Mouse (Mus musculus) layer of hippocampus, adult 2 months (tissue): ENCODE measurements around the gene Olfr487. TPM values are rescaled to one million over a fixed set of nuclear protein-coding genes. Genes with fewer than 3 reads are reported as not detected.
"Not testable (repeated sequence)": the region's sequence is repeated elsewhere in the genome, so short reads cannot be mapped to it uniquely, and the experiment has no call there.

Source experiments
- DNase-seq, 2 experiments: peaks; one replicate each; pipeline ENCODE4 v3.0.0; 2022; ENCODE audit warnings: low spot score in 2 of 2
- H3K27ac ChIP-seq: fragments of 200-600 bp; 2 replicates; pipeline ENCODE4 v1.8.1; 2022
- H3K4me3 ChIP-seq: fragments of 200-600 bp; 2 replicates; pipeline ENCODE4 v1.8.1; 2022; ENCODE audit warnings: mild to moderate bottlenecking
- CTCF ChIP-seq: fragments of 200-600 bp; conservative IDR thresholded peaks from 2 replicates; pipeline ENCODE4 v1.8.1; 2022; ENCODE audit warnings: antibody characterized with exemption, mild to moderate bottlenecking, moderate library complexity
- long read RNA-seq, 2 experiments: library from polyadenylated mRNA; stranded (forward); transcript quantifications; one replicate each; pipeline ENCODE4 v2.0.0; 2021; ENCODE audit warnings: borderline mapping rate in 2 of 2
- total RNA-seq, 2 experiments: library from RNA; stranded (reverse); gene quantifications; 2 replicates each; pipeline ENCODE4 v1.2.3; 2021

Olfr487 gene
- not detected for total RNA-seq
- long read RNA-seq, experiment 1: 0 reads
- long read RNA-seq, experiment 2: 0 reads

- not testable (repeated sequence) for H3K4me3 ChIP-seq, DNase-seq, H3K27ac ChIP-seq
Observed at GRCm38 (mm10) chr7:108214536-108214935, at the start of gene Olfr487. Gene Olfr487, minus strand, starts transcription at chr7:108214636.

- no peak for DNase-seq
- TF ChIP-seq CTCF: no peak
- no peak within 1 kb of the TSS for H3K27ac ChIP-seq
- H3K4me3 ChIP-seq: no peak within 1 kb of the TSS
Observed at GRCm38 (mm10) chr7:108258247-108258646, 43.8 kb upstream of the Olfr487 start, which contains the start of gene Olfr488. Gene Olfr488, minus strand, starts transcription at chr7:108258347.

- H3K4me3 ChIP-seq: no peak overlapping the region
- DNase-seq: no peak
- H3K27ac ChIP-seq: no peak overlapping the region
- no peak for TF ChIP-seq CTCF
Observed at GRCm38 (mm10) chr7:108233551-108233950, 19.1 kb upstream of the Olfr487 start.

- Histone ChIP-seq H3K27ac (no peak overlapping the region), H3K4me3 (no peak overlapping the region)
- DNase-seq: no peak
- TF ChIP-seq CTCF: no peak
Observed at GRCm38 (mm10) chr7:108196938-108197337, 17.5 kb downstream of the Olfr487 start.

GRCm38 (mm10) chr7:108196337-108196736, 18.1 kb downstream of the Olfr487 start:
- H3K27ac ChIP-seq, DNase-seq, H3K4me3 ChIP-seq: not testable (repeated sequence)

GRCm38 (mm10) chr7:108192714-108193113, 21.7 kb downstream of the Olfr487 start:
- DNase-seq, H3K4me3 ChIP-seq, H3K27ac ChIP-seq: not testable (repeated sequence)

GRCm38 (mm10) chr7:108191196-108191595, 23.2 kb downstream of the Olfr487 start:
- H3K27ac ChIP-seq, DNase-seq, H3K4me3 ChIP-seq: not testable (repeated sequence)

GRCm38 (mm10) chr7:108185237-108185636, 29.2 kb downstream of the Olfr487 start:
- DNase-seq, H3K27ac ChIP-seq, H3K4me3 ChIP-seq: not testable (repeated sequence)

GRCm38 (mm10) chr7:108184401-108184800, 30.0 kb downstream of the Olfr487 start:
- not testable (repeated sequence) for H3K27ac ChIP-seq, DNase-seq, H3K4me3 ChIP-seq

GRCm38 (mm10) chr7:108172642-108173041, 41.8 kb downstream of the Olfr487 start, which contains the start of gene Olfr486:
Gene Olfr486, minus strand, starts transcription at chr7:108172742.
- H3K4me3 ChIP-seq, DNase-seq, H3K27ac ChIP-seq: not testable (repeated sequence)

GRCm38 (mm10) chr7:108159771-108160170, 54.7 kb downstream of the Olfr487 start, which contains the start of gene Olfr485:
Gene Olfr485, minus strand, starts transcription at chr7:108159871.
- no peak for DNase-seq
- no peak for TF ChIP-seq CTCF
- H3K4me3 ChIP-seq: no peak within 1 kb of the TSS
- H3K27ac ChIP-seq: no peak within 1 kb of the TSS

Other genes starting within 250 kb of the Olfr487 start
- not detected for gene Olfr476, start 249.8 kb downstream of the Olfr487 start, total RNA-seq
- gene Olfr477, start 227.9 kb downstream of the Olfr487 start, total RNA-seq: not detected
- not detected for gene Olfr478, start 180.6 kb downstream of the Olfr487 start, total RNA-seq
- gene Olfr479, start 163.9 kb downstream of the Olfr487 start, total RNA-seq: not detected
- not detected for gene Olfr480, start 147.3 kb downstream of the Olfr487 start, total RNA-seq
- gene Olfr481, start 134.8 kb downstream of the Olfr487 start, total RNA-seq: not detected
- 1 to 10 TPM; 2.2 TPM for gene Olfr482, start 117.0 kb downstream of the Olfr487 start, total RNA-seq
- not detected for gene Olfr483, start 113.8 kb downstream of the Olfr487 start, total RNA-seq
- not detected for gene Olfr484, start 87.2 kb downstream of the Olfr487 start, total RNA-seq
- gene Olfr485, start 54.8 kb downstream of the Olfr487 start, total RNA-seq: not detected
- not detected for gene Olfr486, start 41.9 kb downstream of the Olfr487 start, total RNA-seq
- gene Olfr488, start 43.7 kb upstream of the Olfr487 start, total RNA-seq: not detected
- not detected for gene Olfr490, start 74.3 kb upstream of the Olfr487 start, total RNA-seq
- not detected for gene Olfr491, start 98.8 kb upstream of the Olfr487 start, total RNA-seq
- not detected for gene Olfr492, start 109.0 kb upstream of the Olfr487 start, total RNA-seq
- gene Olfr493, start 132.3 kb upstream of the Olfr487 start, total RNA-seq: not detected
- gene Olfr494, start 150.7 kb upstream of the Olfr487 start, total RNA-seq: not detected
- not detected for gene Olfr495, start 178.5 kb upstream of the Olfr487 start, total RNA-seq
- gene Olfr497, start 205.8 kb upstream of the Olfr487 start, total RNA-seq: not detected